In genomic region chr17:50426146-50426545, GRCm38 (mm10) we compare ENCODE assay signal across 28 mouse cellular contexts.
DNase-seq lines count a peak whose midpoint lies in the region; ATAC-seq and TF ChIP-seq lines count a peak whose summit lies in the region.
"Had no signal": no experiment of that assay in that cellular context is flagged by ENCODE, and none has a peak within 500 bp of the region (broad histone marks: within the 10 kb centered on the region; RNA-seq: fewer than 3 reads in every experiment).

No protein-coding gene starts in this region.

- H3K36me3 ChIP-seq in liver, embryonic 12.5 days = no peaks in the 10 kb centered on the region
- peaks cover 0 to 25% of the 10 kb centered on the region in 2 experiments; a peak in 2 of 4 replicates for H3K36me3 ChIP-seq in MEL (ENCODE audit: control insufficient read depth in 1 of 2, insufficient read depth in 2 of 2, low read length in 2 of 2)
- H3K36me3 ChIP-seq: forebrain, embryonic 12.5 days; G1E; heart, embryonic 12.5 days; kidney, embryonic 15.5 days; midbrain, embryonic 10.5 days; neural tube, embryonic 15.5 days had no signal

- ATAC-seq in liver, embryonic 12.5 days = no peak
- peak; percentile 37 for ATAC-seq in CD4-positive, CD25-positive, alpha-beta regulatory T cell, adult 4 months
- ATAC-seq: hindbrain, postnatal 0 days; intestine, postnatal 0 days; lung, postnatal 0 days; midbrain, embryonic 16.5 days had no signal

- no peaks in the 10 kb centered on the region for H3K9me3 ChIP-seq in liver, embryonic 12.5 days (replicated peaks)
- no peaks in the 10 kb centered on the region for H3K9me3 ChIP-seq in MEL (replicated peaks; ENCODE audit: insufficient read depth, low read length)
- H3K9me3 ChIP-seq: forebrain, embryonic 12.5 days had no signal

- peaks cover 26% of the 10 kb centered on the region for H3K27me3 ChIP-seq in liver, embryonic 12.5 days (replicated peaks)
- no peaks in the 10 kb centered on the region for H3K27me3 ChIP-seq in MEL (ENCODE audit: control insufficient read depth in 1 of 2, insufficient read depth in 2 of 2, low read length in 2 of 2)
- H3K27me3 ChIP-seq: forebrain, embryonic 12.5 days; heart, embryonic 12.5 days; kidney, embryonic 15.5 days; neural tube, embryonic 15.5 days had no signal

- TF ChIP-seq EP300 in MEL (IDR thresholded peaks at IDR 0.05; ENCODE audit: low read depth in 1 of 2, low read length in 2 of 2) = 0 out of 4 replicates have a peak, but pooled peaks of 1 of the 2 experiments have one; percentile 8

- no peak overlapping the region for H3K4me3 ChIP-seq in liver, embryonic 12.5 days
- peak overlapping the region; percentile 38 to 59 for H3K4me3 ChIP-seq in MEL (ENCODE audit: control insufficient read depth in 1 of 2, insufficient read depth in 1 of 2, low read depth in 2 of 2, low read length in 2 of 2)
- H3K4me3 ChIP-seq: forebrain, embryonic 12.5 days; heart, embryonic 12.5 days; kidney, embryonic 15.5 days; midbrain, embryonic 10.5 days; neural tube, embryonic 15.5 days had no signal

- H3K4me1 ChIP-seq in liver, embryonic 12.5 days = peaks cover 41% of the 10 kb centered on the region
- peaks cover 18 to 20% of the 10 kb centered on the region in 2 experiments for H3K4me1 ChIP-seq in MEL (ENCODE audit: control insufficient read depth in 1 of 2, insufficient read depth in 2 of 2, low read length in 2 of 2)
- H3K4me1 ChIP-seq: heart, embryonic 12.5 days; kidney, embryonic 15.5 days had no signal

- H3K4me2 ChIP-seq in liver, embryonic 12.5 days = no peak overlapping the region
- H3K4me2 ChIP-seq: forebrain, embryonic 12.5 days; heart, embryonic 12.5 days; kidney, embryonic 15.5 days; neural tube, embryonic 15.5 days had no signal

- H3K9ac ChIP-seq in liver, embryonic 12.5 days = no peak overlapping the region
- peak overlapping the region; percentile 60 for H3K9ac ChIP-seq in MEL (ENCODE audit: control insufficient read depth, low read depth, low read length, poor library complexity, severe bottlenecking)
- H3K9ac ChIP-seq: forebrain, embryonic 12.5 days; heart, embryonic 12.5 days; kidney, embryonic 15.5 days; liver, postnatal 0 days; neural tube, embryonic 15.5 days had no signal

- no peak for DNase-seq in liver
- peak; percentile 39 for DNase-seq in MEL (ENCODE audit: low read depth, low spot score)
- DNase-seq in naive thymus-derived CD4-positive, alpha-beta T cell, adult 2 months (ENCODE audit: low read depth) = peak; percentile 54
- DNase-seq in kidney, adult 9 months = no peak
- DNase-seq in cerebellum, adult 8-10 months = no peak
- no peak for DNase-seq in left cerebral cortex, adult 9 months (ENCODE audit: low spot score in 2 of 2)
- DNase-seq: adrenal gland, postnatal 25 days; B cell, adult 2 months; cerebellum, adult 11 months; cerebellum, postnatal 14 days; gastrocnemius, postnatal 10 days; heart, postnatal 14 days; kidney, postnatal 36 days; liver, postnatal 0 days; right cerebral cortex, postnatal 14 days; spleen, adult 18-20 months had no signal

- no peak for TF ChIP-seq CTCF in MEL (IDR thresholded peaks at IDR 0.05 in 2 of 3, conservative IDR thresholded peaks at IDR 0.05 in 1 of 3; ENCODE audit: control insufficient read depth in 1 of 3, insufficient read depth in 1 of 3, low read depth in 2 of 3, low read length in 3 of 3, poor library complexity in 1 of 3, severe bottlenecking in 1 of 3)

- TF ChIP-seq POLR2A in MEL (IDR thresholded peaks at IDR 0.05; ENCODE audit: control insufficient read depth in 1 of 2, insufficient read depth in 1 of 2, low read depth in 1 of 2, low read length in 2 of 2, poor library complexity in 1 of 2) = no peak

- 0 out of 2 replicates have a peak overlapping the region, but pooled peaks have one; percentile 73 for H3K27ac ChIP-seq in liver, embryonic 12.5 days
- peak overlapping the region; percentile 92 for H3K27ac ChIP-seq in MEL (ENCODE audit: control insufficient read depth, low read depth, low read length)
- H3K27ac ChIP-seq: hindbrain, postnatal 0 days; kidney, embryonic 15.5 days; neural tube, embryonic 15.5 days had no signal

- 68% methylated on average over 7 of the region's 7 CpGs for WGBS in liver, embryonic 12.5 days (ENCODE audit: insufficient replicate concordance)

- no peak for TF ChIP-seq RAD21 in MEL (IDR thresholded peaks at IDR 0.05; ENCODE audit: low read depth, low read length)

- H3K79me2 ChIP-seq in MEL (ENCODE audit: control insufficient read depth, insufficient read depth, low read length, poor library complexity) = no peaks in the 10 kb centered on the region

TF ChIP-seq in MEL, 35 proteins besides CTCF, POLR2A, EP300 and RAD21:
- TF ChIP-seq UBTF (IDR thresholded peaks at IDR 0.05; ENCODE audit: borderline replicate concordance, insufficient read depth, low read depth, low read length) (no peak), ZC3H11A (IDR thresholded peaks at IDR 0.05; ENCODE audit: low read depth, low read length) (no peak), JUND (IDR thresholded peaks at IDR 0.05; ENCODE audit: low read depth, low read length) (no peak), ETS1 (IDR thresholded peaks at IDR 0.05; ENCODE audit: low read depth, low read length) (peak; percentile 76), TAL1 (IDR thresholded peaks at IDR 0.05; ENCODE audit: low read length) (no peak), NRF1 (IDR thresholded peaks at IDR 0.05; ENCODE audit: insufficient read depth, low read depth, low read length, poor library complexity, severe bottlenecking) (no peak), MYB (IDR thresholded peaks at IDR 0.05; ENCODE audit: low read depth, low read length) (no peak), MYC (IDR thresholded peaks at IDR 0.05; ENCODE audit: low read depth, low read length) (no peak), SMC3 (IDR thresholded peaks at IDR 0.05; ENCODE audit: low read depth, low read length) (no peak), USF2 (IDR thresholded peaks at IDR 0.05; ENCODE audit: borderline replicate concordance in 1 of 2, insufficient read depth in 1 of 2, low read depth in 1 of 2, low read length in 2 of 2) (no peak), MAX (IDR thresholded peaks at IDR 0.05; ENCODE audit: low read length) (no peak), KAT2A (conservative IDR thresholded peaks at IDR 0.05; ENCODE audit: low read depth, low read length) (no peak), MAFK (IDR thresholded peaks at IDR 0.05; ENCODE audit: borderline replicate concordance, low read depth, low read length) (no peak), ELF1 (IDR thresholded peaks at IDR 0.05; ENCODE audit: low read depth, low read length) (no peak), ZNF384 (IDR thresholded peaks at IDR 0.05; ENCODE audit: low read depth, low read length) (peak; percentile 85), SIN3A (IDR thresholded peaks at IDR 0.05; ENCODE audit: low read length) (no peak; the same call in 1 of the 2 replicates), MAZ (IDR thresholded peaks at IDR 0.05; ENCODE audit: low read depth, low read length) (no peak), MEF2A (IDR thresholded peaks at IDR 0.05; ENCODE audit: extremely low read depth, insufficient replicate concordance, low read depth, low read length, poor library complexity, severe bottlenecking) (0 out of 2 replicates have a peak, but pooled peaks have one; percentile 7), POLR2AphosphoS5 (IDR thresholded peaks at IDR 0.05; ENCODE audit: borderline replicate concordance, low read depth, low read length) (no peak), HCFC1 (IDR thresholded peaks at IDR 0.05; ENCODE audit: low read depth, low read length) (no peak), MXI1 (IDR thresholded peaks at IDR 0.05; ENCODE audit: low read depth, low read length) (0 out of 2 replicates have a peak, but pooled peaks have one; percentile 5)

Comparison
In these comparisons a context has a peak if more than half of its experiments do, and no peak if none do; other contexts are left out.
1. DNase-seq: peak in MEL (single experiment) and naive thymus-derived CD4-positive, alpha-beta T cell, adult 2 months (single experiment); none in liver (single experiment), kidney, adult 9 months (single experiment), cerebellum, adult 8-10 months (single experiment) and left cerebral cortex, adult 9 months (0 of 2).